Mouse (Mus musculus) MEL-GATA-1-ER (cell line): ENCODE data around the gene Samsn1.

Source experiments
- DNase-seq: peaks from one replicate; pipeline ENCODE4 v3.0.0-alpha.2; 2012; ENCODE audit warnings: low read depth; ENCODE audit errors: extremely low read depth

The Samsn1 gene

GRCm38 (mm10) chr16:76022181-76022580, at the start of gene Samsn1:
TSS of gene Samsn1 (minus strand) at chr16:76022281.
- DNase-seq = no peak

- DNase-seq = no peak
Measured at GRCm38 (mm10) chr16:76066082-76066635, 44.1 kb upstream of the Samsn1 start.

GRCm38 (mm10) chr16:76054976-76055375, 32.9 kb upstream of the Samsn1 start:
- no peak for DNase-seq

- no peak for DNase-seq
Measured at GRCm38 (mm10) chr16:76054079-76054478, 32.0 kb upstream of the Samsn1 start.

- DNase-seq = peak; percentile 41
Measured at GRCm38 (mm10) chr16:76053537-76053936, 31.5 kb upstream of the Samsn1 start.

GRCm38 (mm10) chr16:76047066-76047465, 25.0 kb upstream of the Samsn1 start:
- no peak for DNase-seq

GRCm38 (mm10) chr16:76040319-76040945, 18.4 kb upstream of the Samsn1 start:
- no peak for DNase-seq

- peak; percentile 34 for DNase-seq
Measured at GRCm38 (mm10) chr16:76019164-76019563, 2.9 kb downstream of the Samsn1 start.

GRCm38 (mm10) chr16:76003812-76004389, 18.2 kb downstream of the Samsn1 start:
- peak; percentile 28 for DNase-seq

GRCm38 (mm10) chr16:76002870-76003572, 19.1 kb downstream of the Samsn1 start:
- peak; percentile 94 for DNase-seq

- peak; percentile 98 for DNase-seq
Measured at GRCm38 (mm10) chr16:76002287-76002686, 19.8 kb downstream of the Samsn1 start.

GRCm38 (mm10) chr16:76001788-76002187, 20.3 kb downstream of the Samsn1 start:
- peak; percentile 27 for DNase-seq

- no peak for DNase-seq
Measured at GRCm38 (mm10) chr16:76000127-76000526, 22.0 kb downstream of the Samsn1 start.

GRCm38 (mm10) chr16:75990173-75990572, 31.9 kb downstream of the Samsn1 start:
- no peak for DNase-seq

- DNase-seq = no peak
Measured at GRCm38 (mm10) chr16:75983831-75984230, 38.2 kb downstream of the Samsn1 start.

- DNase-seq = no peak
Measured at GRCm38 (mm10) chr16:75979381-75979780, 42.7 kb downstream of the Samsn1 start.

GRCm38 (mm10) chr16:75977798-75978197, 44.3 kb downstream of the Samsn1 start:
- DNase-seq = no peak

GRCm38 (mm10) chr16:75975682-75976332, 46.3 kb downstream of the Samsn1 start:
- no peak for DNase-seq

GRCm38 (mm10) chr16:75970266-75970998, 51.6 kb downstream of the Samsn1 start:
- DNase-seq = no peak

GRCm38 (mm10) chr16:75962021-75962420, 60.1 kb downstream of the Samsn1 start:
- DNase-seq = no peak

- DNase-seq = no peak
Measured at GRCm38 (mm10) chr16:75961487-75961886, 60.6 kb downstream of the Samsn1 start.
